Comparison of ENCODE assay signal across 8 mouse cellular contexts in the genomic region with DNA sequence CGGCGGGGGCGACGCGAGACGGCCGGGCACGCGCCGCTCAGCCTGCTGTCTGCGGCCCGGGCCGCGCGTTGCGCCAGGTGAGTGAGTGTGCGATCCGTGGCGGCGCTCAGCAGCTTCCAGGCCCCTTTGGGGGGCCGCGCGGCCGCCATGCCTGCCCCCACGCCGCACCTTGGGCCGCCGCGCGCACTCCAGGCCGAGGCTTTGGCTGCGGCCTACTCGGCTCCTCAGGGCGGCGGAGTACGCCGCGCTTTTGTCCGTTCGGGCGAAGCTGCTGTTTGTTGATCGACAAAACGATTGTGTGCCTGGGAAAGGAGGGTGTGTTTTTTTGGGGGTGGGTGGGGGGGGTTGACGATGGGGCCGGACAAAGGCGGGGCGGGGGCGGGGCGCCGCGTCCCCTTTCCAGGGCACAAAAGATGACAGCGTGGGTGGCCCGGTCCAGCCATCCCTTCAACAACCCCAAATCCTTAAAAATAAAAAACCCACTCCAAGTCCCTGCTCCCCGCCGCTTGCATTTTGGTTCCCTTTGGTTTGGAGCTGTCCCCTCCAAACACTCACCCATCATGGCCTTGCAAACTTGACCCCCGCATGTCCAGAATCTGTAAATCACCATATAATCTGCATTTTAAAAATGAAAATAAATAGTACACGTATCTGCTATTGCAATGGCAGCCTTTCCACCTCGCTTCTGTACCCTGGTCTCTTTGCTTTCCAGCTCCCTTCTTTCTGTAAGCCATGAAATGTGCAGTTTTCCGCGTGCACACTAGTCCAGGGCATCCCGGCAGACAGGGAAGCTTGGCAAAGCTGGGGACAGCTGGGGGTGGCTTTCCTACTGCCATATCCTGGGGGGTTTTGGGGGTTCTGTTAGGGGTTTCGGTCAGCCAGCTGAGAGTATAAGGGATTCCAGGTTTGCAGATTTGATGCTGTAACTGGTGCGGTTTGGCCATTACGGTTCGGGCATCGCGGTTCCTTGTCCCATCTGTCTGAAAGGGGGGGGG. TPM values are rescaled to one million over a fixed set of nuclear protein-coding genes. Genes with fewer than 3 reads are reported as not detected.
DNase-seq lines count a peak whose midpoint lies in the region; ATAC-seq and TF ChIP-seq lines count a peak whose summit lies in the region.

No protein-coding gene starts in this region.

- peak overlapping the region; percentile 86 for H3K4me3 ChIP-seq in testis, adult 2 months (ENCODE audit: control insufficient read depth, low read depth, low read length)
- H3K4me3 ChIP-seq in heart, postnatal 0 days (ENCODE audit: low read depth, low read length): peak overlapping the region; percentile 93
- peak overlapping the region; percentile 81 for H3K4me3 ChIP-seq in liver, embryonic 13.5 days (replicated peaks)
- H3K4me3 ChIP-seq in stomach, embryonic 14.5 days (ENCODE audit: low read depth, low read length): peak overlapping the region; percentile 84

- peak overlapping the region; percentile 83 for H3K27ac ChIP-seq in testis, adult 2 months (ENCODE audit: control insufficient read depth, insufficient read depth, low read depth, low read length)
- H3K27ac ChIP-seq in heart, postnatal 0 days (ENCODE audit: low read depth): peak overlapping the region; percentile 99
- peak overlapping the region; percentile 95 for H3K27ac ChIP-seq in liver, embryonic 13.5 days
- H3K27ac ChIP-seq in stomach, embryonic 14.5 days (ENCODE audit: low read length): peak overlapping the region; percentile 94

- TF ChIP-seq EP300 in heart, postnatal 0 days (IDR thresholded peaks at IDR 0.05; ENCODE audit: low read depth): no peak

- ATAC-seq in heart, postnatal 0 days (ENCODE audit: insufficient read depth, low read depth): peak; percentile 37
- peak; percentile 43 for ATAC-seq in liver, embryonic 13.5 days (ENCODE audit: low read depth)
- peak; percentile 25; the same call in 1 of the 2 replicates for ATAC-seq in stomach, embryonic 14.5 days (ENCODE audit: insufficient number of reproducible peaks, insufficient read depth, low FRiP score, low read depth)

- H3K27me3 ChIP-seq in testis, adult 2 months (ENCODE audit: control insufficient read depth, insufficient read depth, low read length): no peaks in the 10 kb centered on the region
- no peaks in the 10 kb centered on the region for H3K27me3 ChIP-seq in heart, postnatal 0 days (ENCODE audit: control insufficient read depth, insufficient read depth, low read length)
- H3K27me3 ChIP-seq in liver, embryonic 13.5 days: no peaks in the 10 kb centered on the region
- no peaks in the 10 kb centered on the region for H3K27me3 ChIP-seq in stomach, embryonic 14.5 days (ENCODE audit: control insufficient read depth, insufficient read depth, low read length)

- peak overlapping the region; percentile 94 for H3K9ac ChIP-seq in heart, postnatal 0 days (replicated peaks; ENCODE audit: low read depth, low read length)
- H3K9ac ChIP-seq in liver, embryonic 13.5 days: peak overlapping the region; percentile 93
- peak overlapping the region; percentile 96 for H3K9ac ChIP-seq in stomach, embryonic 14.5 days (replicated peaks; ENCODE audit: low read depth, low read length)

- H3K36me3 ChIP-seq in testis, adult 2 months (ENCODE audit: control insufficient read depth, insufficient read depth, low read length): no peaks in the 10 kb centered on the region
- peaks cover 9% of the 10 kb centered on the region for H3K36me3 ChIP-seq in heart, postnatal 0 days (replicated peaks; ENCODE audit: control insufficient read depth, insufficient read depth, low read length)
- H3K36me3 ChIP-seq in liver, embryonic 13.5 days: peaks cover 28% of the 10 kb centered on the region
- peaks cover 11% of the 10 kb centered on the region for H3K36me3 ChIP-seq in stomach, embryonic 14.5 days (ENCODE audit: control insufficient read depth, insufficient read depth, low read length)

- TF ChIP-seq POLR2A in testis, adult 2 months (IDR thresholded peaks at IDR 0.05; ENCODE audit: control insufficient read depth, low read depth, low read length): no peak

- H3K4me2 ChIP-seq in heart, postnatal 0 days (ENCODE audit: low read depth, low read length): peak overlapping the region; percentile 88
- peak overlapping the region; percentile 99 for H3K4me2 ChIP-seq in liver, embryonic 13.5 days
- peak overlapping the region; percentile 82 for H3K4me2 ChIP-seq in stomach, embryonic 14.5 days (replicated peaks; ENCODE audit: low read depth, low read length)

- TF ChIP-seq CTCF in testis, adult 2 months (IDR thresholded peaks at IDR 0.05; ENCODE audit: control insufficient read depth, insufficient read depth, insufficient replicate concordance, low read depth, low read length): no peak
- TF ChIP-seq CTCF in heart, postnatal 0 days (IDR thresholded peaks at IDR 0.05; ENCODE audit: low read depth): no peak

- H3K9me3 ChIP-seq in heart, postnatal 0 days (replicated peaks; ENCODE audit: control insufficient read depth, low read length): no peaks in the 10 kb centered on the region
- H3K9me3 ChIP-seq in liver, embryonic 13.5 days (replicated peaks): no peaks in the 10 kb centered on the region
- H3K9me3 ChIP-seq in stomach, embryonic 14.5 days (ENCODE audit: control insufficient read depth, low read depth, low read length): no peaks in the 10 kb centered on the region

- 2% methylated on average over 65 of the region's 67 CpGs for WGBS in heart, postnatal 0 days
- WGBS in liver, embryonic 13.5 days (ENCODE audit: insufficient replicate concordance): 4% methylated on average over 67 of the region's 67 CpGs
- WGBS in stomach, embryonic 14.5 days: 2% methylated on average over 61 of the region's 67 CpGs

- peak; percentile 33 for DNase-seq in cerebellum, adult 8-10 months
- no peak for DNase-seq in cerebellum, postnatal 4 days (ENCODE audit: low spot score in 2 of 2)
- DNase-seq in testis, postnatal 10 days (ENCODE audit: low spot score): no peak
- no peak for DNase-seq in heart, postnatal 0 days (ENCODE audit: low spot score)
- DNase-seq in liver, embryonic 13.5 days: no peak
- DNase-seq in urinary bladder, adult 18-20 months (ENCODE audit: low spot score in 2 of 2): no peak

- peaks cover 26% of the 10 kb centered on the region for H3K4me1 ChIP-seq in testis, adult 2 months (ENCODE audit: control insufficient read depth, insufficient read depth, low read length)
- H3K4me1 ChIP-seq in heart, postnatal 0 days (ENCODE audit: control insufficient read depth, insufficient read depth): peaks cover 35% of the 10 kb centered on the region
- H3K4me1 ChIP-seq in liver, embryonic 13.5 days (replicated peaks): peaks cover 52% of the 10 kb centered on the region
- H3K4me1 ChIP-seq in stomach, embryonic 14.5 days (ENCODE audit: control insufficient read depth, insufficient read depth, low read length): peaks cover 38% of the 10 kb centered on the region

RNA-seq across cellular contexts. Expression of gene Kdm4b, which starts 0.6 kb away (rescaled TPM):
- 20.0 and 21.9 TPM in 2 replicates for polyA plus RNA-seq in testis, adult 2 months (2012; rRNA removed)
- 61.8 and 80.4 TPM in 2 replicates for total RNA-seq in heart, postnatal 0 days (2014; rRNA removed; ENCODE audit: low replicate concordance)
- 16.1 and 17.7 TPM in 2 replicates for polyA plus RNA-seq in heart, postnatal 0 days (2015; fragmentation: Nextera tagmentation; extraction: Ambion mirVana)
- polyA plus RNA-seq in liver, embryonic 13.5 days (2015; fragmentation: Nextera tagmentation; extraction: Ambion mirVana): 6.1 and 7.1 TPM in 2 replicates
- 28.9 and 34.9 TPM in 2 replicates for polyA plus RNA-seq in stomach, embryonic 14.5 days (2014; fragmentation: Nextera tagmentation; extraction: Ambion mirVana)

RNA-seq across cellular contexts. Expression of gene Uhrf1, which starts 23.3 kb away (rescaled TPM):
- 41.1 and 43.1 TPM in 2 replicates for polyA plus RNA-seq in testis, adult 2 months (2012; rRNA removed)
- 26.8 and 33.8 TPM in 2 replicates for total RNA-seq in heart, postnatal 0 days (2014; rRNA removed; ENCODE audit: low replicate concordance)
- 13.2 and 14.4 TPM in 2 replicates for polyA plus RNA-seq in heart, postnatal 0 days (2015; fragmentation: Nextera tagmentation; extraction: Ambion mirVana)
- polyA plus RNA-seq in liver, embryonic 13.5 days (2015; fragmentation: Nextera tagmentation; extraction: Ambion mirVana): 121 and 131 TPM in 2 replicates
- polyA plus RNA-seq in stomach, embryonic 14.5 days (2014; fragmentation: Nextera tagmentation; extraction: Ambion mirVana): 77.6 and 85.2 TPM in 2 replicates

RNA-seq across cellular contexts. Expression of gene Arrdc5, which starts 26.4 kb away (rescaled TPM):
- 274 and 296 TPM in 2 replicates for polyA plus RNA-seq in testis, adult 2 months (2012; rRNA removed)
- not detected in 2 replicates for total RNA-seq in heart, postnatal 0 days (2014; rRNA removed; ENCODE audit: low replicate concordance)
- polyA plus RNA-seq in heart, postnatal 0 days (2015; fragmentation: Nextera tagmentation; extraction: Ambion mirVana): not detected in 2 replicates
- polyA plus RNA-seq in liver, embryonic 13.5 days (2015; fragmentation: Nextera tagmentation; extraction: Ambion mirVana): not detected in 2 replicates
- not detected in 2 replicates for polyA plus RNA-seq in stomach, embryonic 14.5 days (2014; fragmentation: Nextera tagmentation; extraction: Ambion mirVana)

RNA-seq across cellular contexts. Expression of gene Plin3, which starts 33.8 kb away (rescaled TPM):
- 21.9 and 22.3 TPM in 2 replicates for polyA plus RNA-seq in testis, adult 2 months (2012; rRNA removed)
- total RNA-seq in heart, postnatal 0 days (2014; rRNA removed; ENCODE audit: low replicate concordance): 76.8 and 78.5 TPM in 2 replicates
- 70.9 and 73.0 TPM in 2 replicates for polyA plus RNA-seq in heart, postnatal 0 days (2015; fragmentation: Nextera tagmentation; extraction: Ambion mirVana)
- polyA plus RNA-seq in liver, embryonic 13.5 days (2015; fragmentation: Nextera tagmentation; extraction: Ambion mirVana): 24.9 and 27.1 TPM in 2 replicates
- polyA plus RNA-seq in stomach, embryonic 14.5 days (2014; fragmentation: Nextera tagmentation; extraction: Ambion mirVana): 70.1 and 76.6 TPM in 2 replicates

RNA-seq across cellular contexts. Expression of gene Ticam1, which starts 49.9 kb away (rescaled TPM):
- polyA plus RNA-seq in testis, adult 2 months (2012; rRNA removed): 3.4 and 3.7 TPM in 2 replicates
- 12.3 and 13.8 TPM in 2 replicates for total RNA-seq in heart, postnatal 0 days (2014; rRNA removed; ENCODE audit: low replicate concordance)
- 4.4 and 4.6 TPM in 2 replicates for polyA plus RNA-seq in heart, postnatal 0 days (2015; fragmentation: Nextera tagmentation; extraction: Ambion mirVana)
- 2.3 and 2.7 TPM in 2 replicates for polyA plus RNA-seq in liver, embryonic 13.5 days (2015; fragmentation: Nextera tagmentation; extraction: Ambion mirVana)
- polyA plus RNA-seq in stomach, embryonic 14.5 days (2014; fragmentation: Nextera tagmentation; extraction: Ambion mirVana): 7.0 and 8.1 TPM in 2 replicates

Comparison
In these comparisons a context has a peak if more than half of its experiments do, and no peak if none do; other contexts are left out.
1. RNA of gene Arrdc5, which starts 26.4 kb away (polyA plus RNA-seq): 274 to 296 TPM in testis, adult 2 months; not detected in heart, postnatal 0 days, not detected in liver, embryonic 13.5 days and not detected in stomach, embryonic 14.5 days; every median in the first group is over 100 times any median in the second.
2. Peak in every context shown above with its lines, with median percentiles within 50 percentile points of each other: H3K27ac ChIP-seq, H3K4me3 ChIP-seq, ATAC-seq, H3K4me2 ChIP-seq and H3K9ac ChIP-seq.